Mouse (Mus musculus) heart, postnatal 0 days (tissue): ENCODE data around the gene Selp. TPM values are rescaled to one million over a fixed set of nuclear protein-coding genes. Genes with fewer than 3 reads are reported as not detected.

Experiments
- ATAC-seq: fragments of 200-750 bp; cut with Nextera tagmentation; 2 replicates; pipeline ENCODE4 v1.8.0; 2017; ENCODE audit warnings: low read depth, moderate number of reproducible peaks, moderate library complexity; ENCODE audit not compliant: insufficient read depth
- DNase-seq: peaks from one replicate; pipeline ENCODE4 v3.0.0-alpha.2; 2016; ENCODE audit warnings: low spot score
- H3K27ac ChIP-seq: fragments of 300-500 bp; sonication (generic); 2 replicates; pipeline ENCODE4 v1.5.1; 2014; ENCODE audit warnings: low read depth, mild to moderate bottlenecking
- H3K27me3 ChIP-seq: fragments of 300-500 bp; sonication (generic); 2 replicates; pipeline ENCODE4 v1.6.1; 2014; ENCODE audit warnings: low read length, mixed read lengths; ENCODE audit not compliant: control insufficient read depth, insufficient read depth
- H3K36me3 ChIP-seq: fragments of 300-500 bp; sonication (generic); replicated peaks from 2 replicates; pipeline ENCODE4 v1.6.1; 2014; ENCODE audit warnings: low read length, mixed read lengths; ENCODE audit not compliant: control insufficient read depth, insufficient read depth
- H3K4me1 ChIP-seq: fragments of 300-500 bp; sonication (generic); 2 replicates; pipeline ENCODE4 v1.6.1; 2014; ENCODE audit warnings: antibody characterized with exemption; ENCODE audit not compliant: control insufficient read depth, insufficient read depth
- H3K4me2 ChIP-seq: fragments of 300-500 bp; sonication (generic); 2 replicates; pipeline ENCODE4 v1.6.1; 2014; ENCODE audit warnings: low read depth, mild to moderate bottlenecking, low read length, moderate library complexity
- H3K4me3 ChIP-seq: fragments of 300-500 bp; sonication (generic); 2 replicates; pipeline ENCODE4 v1.5.1; 2014; ENCODE audit warnings: low read depth, low read length
- H3K9ac ChIP-seq: fragments of 300-500 bp; sonication (generic); replicated peaks from 2 replicates; pipeline ENCODE4 v1.6.1; 2014; ENCODE audit warnings: low read depth, low read length, mixed read lengths
- H3K9me3 ChIP-seq: fragments of 300-500 bp; sonication (generic); replicated peaks from 2 replicates; pipeline ENCODE4 v1.6.1; 2016; ENCODE audit warnings: low read length; ENCODE audit not compliant: control insufficient read depth
- CTCF ChIP-seq: IDR thresholded peaks from 2 replicates; pipeline ENCODE4 v1.5.1; 2016; ENCODE audit warnings: antibody characterized with exemption, control low read depth, low read depth
- EP300 ChIP-seq: IDR thresholded peaks from 2 replicates; pipeline ENCODE4 v1.6.1; 2016; ENCODE audit warnings: antibody characterized with exemption, low read depth
- WGBS: fragments of 180-500 bp; shearing (Covaris S2); extraction: QIAGEN DNeasy Blood & Tissue Kit; methylation state at CpG from one replicate; pipeline ENCODE4 v1.1.7; 2014; 5-methylcytosine and 5-hydroxymethylcytosine counted together
- polyA plus RNA-seq: library from polyadenylated mRNA; unstranded; fragments of >200 nt; fragmentation: Nextera tagmentation; extraction: Ambion mirVana; gene quantifications from 2 replicates; pipeline ENCODE4 v1.2.1, GENCODE M21; 2015
- total RNA-seq: library from RNA; depleted of rRNA; stranded (reverse); fragments of >200 nt; gene quantifications from 2 replicates; pipeline ENCODE4 v1.2.3, GENCODE M21; 2014; ENCODE audit warnings: low replicate concordance

The Selp gene
- total and polyA plus RNA-seq, 2 experiments from 2014 or later = 0.51 TPM; not detected in 1

DNA sequence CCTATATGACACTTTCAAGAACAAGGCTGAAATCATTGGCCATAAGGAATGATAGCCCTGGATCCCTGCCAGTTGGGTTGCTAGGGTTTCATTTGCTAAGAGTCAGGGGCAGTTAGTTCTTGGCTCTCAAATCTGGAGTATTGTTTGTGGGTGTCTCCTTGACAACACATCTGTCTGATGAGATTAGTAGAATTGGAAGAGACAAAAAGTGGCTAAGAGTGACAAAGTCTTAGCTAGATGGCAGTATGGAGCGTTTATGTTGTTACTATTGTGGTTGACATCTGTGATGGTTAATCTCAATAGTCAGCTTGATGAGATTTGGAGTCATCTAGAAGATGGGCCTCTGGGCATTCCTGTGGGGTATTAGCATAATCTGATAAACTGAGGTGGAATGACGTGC is 16.7 kb upstream of the Selp start:
- no peak for TF ChIP-seq CTCF
- TF ChIP-seq EP300 = no peak
- H3K4me2 ChIP-seq = no peak overlapping the region
- no peaks in the 10 kb centered on the region for H3K27me3 ChIP-seq
- H3K9me3 ChIP-seq = no peaks in the 10 kb centered on the region
- 0 out of 2 replicates have a peak, but pooled peaks cover 3% of the 10 kb centered on the region for H3K4me1 ChIP-seq
- DNase-seq (no peak), ATAC-seq (no peak)
- WGBS = 58% methylated on average over 2 of the region's 2 CpGs
- H3K36me3 ChIP-seq = no peaks in the 10 kb centered on the region
- no peak overlapping the region for H3K9ac ChIP-seq
- no peak overlapping the region for H3K4me3 ChIP-seq
- H3K27ac ChIP-seq = no peak overlapping the region

DNA sequence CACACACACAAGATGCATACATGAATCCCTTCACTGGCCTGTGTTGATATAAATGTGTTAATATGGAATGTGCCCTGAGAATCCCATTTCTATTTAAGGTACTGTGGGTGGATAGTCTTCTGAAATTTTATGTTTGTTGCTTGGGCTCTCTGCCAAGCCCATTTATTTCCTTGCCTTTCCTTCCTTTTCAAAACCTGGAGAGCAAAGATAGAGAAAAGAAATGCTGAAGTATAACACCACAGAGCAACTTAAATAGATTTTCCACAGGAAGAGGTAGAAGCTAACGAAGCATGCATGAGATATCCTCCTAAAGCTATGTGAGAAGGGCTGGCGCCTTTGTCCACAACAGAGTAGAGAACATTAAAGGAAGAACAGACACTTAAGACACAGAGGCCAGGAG is 5.3 kb upstream of the Selp start:
- Histone ChIP-seq H3K27ac (no peak overlapping the region), H3K27me3 (no peaks in the 10 kb centered on the region), H3K4me2 (no peak overlapping the region), H3K9me3 (no peaks in the 10 kb centered on the region), H3K9ac (no peak overlapping the region), H3K36me3 (no peaks in the 10 kb centered on the region), H3K4me1 (no peaks in the 10 kb centered on the region), H3K4me3 (no peak overlapping the region)
- TF ChIP-seq EP300 = no peak
- TF ChIP-seq CTCF = no peak
- ATAC-seq (no peak), DNase-seq (peak; percentile 13)
- WGBS = 56% methylated on average over 2 of the region's 2 CpGs

DNA sequence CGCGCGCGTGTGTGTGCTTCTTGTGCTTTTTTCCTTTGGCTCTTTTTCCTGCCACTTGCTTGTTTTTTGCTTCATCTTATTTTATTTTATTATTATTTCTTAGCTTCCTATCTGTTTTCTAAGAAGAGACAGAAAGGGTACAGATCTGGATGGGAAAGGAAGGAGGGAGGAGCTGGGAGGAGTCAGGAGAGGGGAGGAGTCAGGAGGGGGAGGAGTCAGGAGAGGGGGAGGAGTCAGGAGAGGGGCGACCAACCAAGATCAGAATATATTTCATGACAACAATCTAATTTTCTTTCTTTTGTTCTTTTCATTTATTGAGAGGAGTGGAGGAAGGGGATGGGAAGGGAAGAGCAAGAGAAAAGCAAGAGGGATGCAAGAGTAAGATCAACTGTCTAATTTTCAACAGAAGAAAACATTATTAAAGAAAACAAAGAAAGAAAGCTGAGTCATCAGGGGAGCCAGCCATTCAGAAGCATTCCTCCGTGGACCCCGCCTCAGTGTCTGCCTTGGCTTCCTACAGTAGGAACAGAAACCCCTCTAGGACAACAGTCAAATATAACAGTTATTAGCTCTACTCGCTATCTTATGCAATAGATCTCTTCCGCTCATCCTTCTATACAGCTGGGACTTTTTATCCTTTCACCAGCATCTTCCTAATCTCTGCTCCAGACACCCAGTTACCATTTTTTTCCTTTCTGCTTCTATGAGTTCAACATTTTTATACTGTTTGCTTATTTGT is 4.3 kb upstream of the Selp start:
- Histone ChIP-seq H3K4me2 (no peak overlapping the region), H3K4me3 (no peak overlapping the region), H3K9me3 (no peaks in the 10 kb centered on the region), H3K36me3 (no peaks in the 10 kb centered on the region), H3K4me1 (no peaks in the 10 kb centered on the region), H3K9ac (no peak overlapping the region), H3K27ac (no peak overlapping the region), H3K27me3 (no peaks in the 10 kb centered on the region)
- TF ChIP-seq EP300 (no peak), CTCF (no peak)
- DNase-seq (no peak), ATAC-seq (no peak)
- 85% methylated on average over 9 of the region's 9 CpGs for WGBS

DNA sequence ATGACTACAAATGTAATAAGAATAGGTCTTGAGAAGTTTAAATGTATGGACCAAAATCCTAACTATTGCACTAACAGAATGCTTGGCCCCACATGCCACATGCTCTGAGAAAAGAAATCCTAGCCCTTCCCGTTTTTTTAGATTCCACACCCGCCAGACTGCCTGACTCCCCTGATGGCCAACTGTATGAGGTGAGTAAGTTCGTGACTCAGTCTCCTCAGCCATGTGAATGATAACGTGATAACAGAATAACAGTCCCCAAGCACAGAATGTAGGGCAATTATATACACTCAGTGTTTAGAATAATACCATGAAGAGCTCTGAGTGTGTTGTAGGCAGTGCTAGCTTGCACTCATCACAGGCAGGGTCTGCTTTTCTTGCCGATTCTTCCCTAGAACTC is 784 bp upstream of the Selp start:
- 68% methylated on average over 5 of the region's 5 CpGs for WGBS
- H3K9me3 ChIP-seq = no peaks in the 10 kb centered on the region
- TF ChIP-seq CTCF (no peak), EP300 (no peak)
- H3K27ac ChIP-seq = no peak overlapping the region
- H3K9ac ChIP-seq = no peak overlapping the region
- H3K36me3 ChIP-seq = no peaks in the 10 kb centered on the region
- ATAC-seq (no peak), DNase-seq (no peak)
- no peaks in the 10 kb centered on the region for H3K27me3 ChIP-seq
- H3K4me1 ChIP-seq = no peaks in the 10 kb centered on the region
- H3K4me2 ChIP-seq = no peak overlapping the region
- H3K4me3 ChIP-seq = no peak overlapping the region

DNA sequence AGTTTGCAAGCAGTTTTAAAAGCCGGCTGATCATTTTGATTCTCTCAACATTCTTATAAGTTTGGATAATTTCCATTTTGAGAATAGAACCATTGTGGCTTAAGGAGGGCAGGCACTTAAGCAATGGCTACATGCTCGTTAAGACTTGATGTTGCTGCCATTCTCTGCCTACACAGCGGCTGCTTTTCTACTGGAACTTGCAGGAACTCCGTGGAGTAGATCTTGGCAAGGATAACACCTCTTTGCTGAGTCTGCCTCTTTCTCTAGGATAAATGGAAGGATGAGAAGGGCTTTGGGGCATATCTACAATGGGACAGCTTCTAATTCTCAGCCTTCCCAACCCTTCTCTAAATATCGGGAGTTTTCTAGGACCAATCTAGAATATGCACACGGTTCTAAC is 583 bp downstream of the Selp start:
- H3K4me3 ChIP-seq = no peak overlapping the region
- no peak overlapping the region for H3K27ac ChIP-seq
- H3K4me1 ChIP-seq = no peaks in the 10 kb centered on the region; the same call in 1 of the 2 replicates
- H3K27me3 ChIP-seq = no peaks in the 10 kb centered on the region
- DNase-seq (no peak), ATAC-seq (no peak)
- no peaks in the 10 kb centered on the region for H3K36me3 ChIP-seq
- no peak overlapping the region for H3K4me2 ChIP-seq
- no peak for TF ChIP-seq CTCF
- no peaks in the 10 kb centered on the region for H3K9me3 ChIP-seq
- WGBS = 72% methylated on average over 6 of the region's 6 CpGs
- H3K9ac ChIP-seq = no peak overlapping the region

DNA sequence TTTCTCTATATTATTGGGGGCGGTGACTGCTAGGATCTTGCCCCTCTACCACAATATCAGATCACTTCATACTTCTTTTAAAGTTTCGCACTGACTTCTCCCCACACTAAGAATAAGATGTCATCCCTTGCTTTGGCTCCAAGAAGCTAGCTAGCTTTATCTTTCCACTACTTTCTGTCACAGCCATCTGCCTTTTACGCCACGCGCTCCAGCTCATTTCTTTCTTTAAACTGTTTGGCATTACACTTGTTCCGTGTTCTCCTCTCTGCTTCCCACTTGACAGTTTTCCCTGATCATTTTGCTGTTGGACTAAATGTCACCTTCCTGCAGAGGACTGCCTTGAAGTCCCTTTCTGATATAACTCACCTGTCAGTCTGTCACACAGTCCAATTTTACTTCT is 2.8 kb downstream of the Selp start:
- no peak for ATAC-seq
- H3K4me1 ChIP-seq = no peaks in the 10 kb centered on the region; the same call in 1 of the 2 replicates
- 85% methylated on average over 6 of the region's 6 CpGs for WGBS
- H3K9me3 ChIP-seq = no peaks in the 10 kb centered on the region
- no peaks in the 10 kb centered on the region for H3K27me3 ChIP-seq
- no peak for TF ChIP-seq EP300
- H3K36me3 ChIP-seq = no peaks in the 10 kb centered on the region
- H3K9ac ChIP-seq = no peak overlapping the region
- H3K4me2 ChIP-seq = no peak overlapping the region
- DNase-seq = no peak
- no peak overlapping the region for H3K4me3 ChIP-seq
- H3K27ac ChIP-seq = no peak overlapping the region
